In the genomic region with DNA sequence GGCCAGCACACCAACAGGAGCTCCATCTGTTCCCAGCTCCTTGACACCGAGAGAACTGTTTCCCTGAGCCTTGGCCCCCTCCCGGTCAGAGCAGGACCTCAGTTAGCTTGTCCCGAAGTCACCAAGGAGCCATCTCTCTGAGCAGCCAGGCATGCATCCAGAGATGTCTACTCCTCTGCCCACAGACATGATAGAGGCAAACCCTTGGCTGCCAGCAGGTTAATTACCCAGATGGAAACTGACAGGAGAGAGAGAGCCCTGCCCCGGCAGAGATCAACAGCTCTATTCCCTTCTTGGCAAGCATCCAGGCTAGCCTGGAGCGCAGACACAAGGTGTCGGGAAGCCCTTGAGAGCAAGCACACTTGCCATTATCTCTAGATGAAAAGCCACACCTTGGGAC, we compare ENCODE assay signal across 14 mouse cellular contexts. TPM values are rescaled to one million over a fixed set of nuclear protein-coding genes. Genes with fewer than 3 reads are reported as not detected.
DNase-seq lines count a peak whose midpoint lies in the region; ATAC-seq and TF ChIP-seq lines count a peak whose summit lies in the region.
"Had no signal": no experiment of that assay in that cellular context is flagged by ENCODE, and none has a peak within 500 bp of the region (broad histone marks: within the 10 kb centered on the region; RNA-seq: fewer than 3 reads in every experiment).

No protein-coding gene starts in this region.

- H3K9ac ChIP-seq in hindbrain, postnatal 0 days (replicated peaks; ENCODE audit: low read length), result no peak overlapping the region
- H3K9ac ChIP-seq in hindbrain, embryonic 14.5 days, result no peak overlapping the region
- H3K9ac ChIP-seq in midbrain, embryonic 14.5 days (replicated peaks; ENCODE audit: low read length), result no peak overlapping the region
- H3K9ac ChIP-seq in midbrain, embryonic 13.5 days (replicated peaks), result no peak overlapping the region
- H3K9ac ChIP-seq: limb, embryonic 15.5 days had no signal

- no peak for ATAC-seq in hindbrain, postnatal 0 days
- no peak for ATAC-seq in hindbrain, embryonic 14.5 days (ENCODE audit: low FRiP score)
- ATAC-seq in midbrain, embryonic 14.5 days (ENCODE audit: low FRiP score, low TSS enrichment), result no peak
- ATAC-seq in midbrain, embryonic 13.5 days, result no peak
- ATAC-seq: forebrain, embryonic 16.5 days had no signal

- no peaks in the 10 kb centered on the region for H3K27me3 ChIP-seq in hindbrain, postnatal 0 days (ENCODE audit: insufficient read depth, low read length)
- no peaks in the 10 kb centered on the region for H3K27me3 ChIP-seq in hindbrain, embryonic 14.5 days (ENCODE audit: control insufficient read depth, insufficient read depth, low read length)
- no peaks in the 10 kb centered on the region for H3K27me3 ChIP-seq in midbrain, embryonic 14.5 days (ENCODE audit: control insufficient read depth, insufficient read depth, low read length)
- H3K27me3 ChIP-seq in midbrain, embryonic 13.5 days, result no peaks in the 10 kb centered on the region
- H3K27me3 ChIP-seq: hindbrain, embryonic 12.5 days; limb, embryonic 15.5 days had no signal

- H3K4me3 ChIP-seq in hindbrain, postnatal 0 days (ENCODE audit: low read length), result no peak overlapping the region
- no peak overlapping the region for H3K4me3 ChIP-seq in hindbrain, embryonic 14.5 days (replicated peaks; ENCODE audit: low read length)
- H3K4me3 ChIP-seq in midbrain, embryonic 14.5 days (replicated peaks; ENCODE audit: low read depth, low read length), result no peak overlapping the region
- H3K4me3 ChIP-seq in midbrain, embryonic 13.5 days (replicated peaks), result no peak overlapping the region

- H3K27ac ChIP-seq in hindbrain, postnatal 0 days, result no peak overlapping the region
- H3K27ac ChIP-seq in hindbrain, embryonic 14.5 days, result no peak overlapping the region
- H3K27ac ChIP-seq in midbrain, embryonic 14.5 days (replicated peaks; ENCODE audit: low read depth, low read length), result no peak overlapping the region
- no peak overlapping the region for H3K27ac ChIP-seq in midbrain, embryonic 13.5 days
- H3K27ac ChIP-seq: hindbrain, embryonic 12.5 days; limb, embryonic 15.5 days had no signal

- no peak overlapping the region for H3K4me2 ChIP-seq in hindbrain, postnatal 0 days (ENCODE audit: low read depth, low read length)
- no peak overlapping the region for H3K4me2 ChIP-seq in hindbrain, embryonic 14.5 days (replicated peaks)
- H3K4me2 ChIP-seq in midbrain, embryonic 14.5 days (ENCODE audit: low read length), result no peak overlapping the region
- no peak overlapping the region for H3K4me2 ChIP-seq in midbrain, embryonic 13.5 days (replicated peaks)

- H3K9me3 ChIP-seq in hindbrain, postnatal 0 days (ENCODE audit: low read length), result no peaks in the 10 kb centered on the region
- no peaks in the 10 kb centered on the region for H3K9me3 ChIP-seq in hindbrain, embryonic 14.5 days (ENCODE audit: control insufficient read depth, low read length)
- H3K9me3 ChIP-seq in midbrain, embryonic 14.5 days (ENCODE audit: control insufficient read depth, low read length), result no peaks in the 10 kb centered on the region
- no peaks in the 10 kb centered on the region for H3K9me3 ChIP-seq in midbrain, embryonic 13.5 days
- H3K9me3 ChIP-seq: hindbrain, embryonic 12.5 days; limb, embryonic 15.5 days had no signal

- peaks cover 6% of the 10 kb centered on the region for H3K36me3 ChIP-seq in hindbrain, postnatal 0 days (ENCODE audit: insufficient read depth, low read length)
- peaks cover 16% of the 10 kb centered on the region for H3K36me3 ChIP-seq in hindbrain, embryonic 14.5 days (replicated peaks; ENCODE audit: control insufficient read depth, insufficient read depth)
- H3K36me3 ChIP-seq in midbrain, embryonic 14.5 days (ENCODE audit: control insufficient read depth, insufficient read depth, low read length), result peaks cover 16% of the 10 kb centered on the region
- H3K36me3 ChIP-seq in midbrain, embryonic 13.5 days, result peaks cover 15% of the 10 kb centered on the region

- DNase-seq in hindbrain, postnatal 0 days (ENCODE audit: low spot score), result peak; percentile 61
- DNase-seq in hindbrain, embryonic 14.5 days (ENCODE audit: low spot score), result no peak
- DNase-seq in midbrain, embryonic 14.5 days, result peak; percentile 57
- peak; percentile 86 for DNase-seq in cerebellum, adult 11-12 months
- DNase-seq in kidney, postnatal 36 days, result peak; percentile 50 to 59
- no peak for DNase-seq in layer of hippocampus, postnatal 10 days (ENCODE audit: low spot score in 2 of 2)
- DNase-seq in lung, postnatal 36 days, result no peak
- DNase-seq: gastrocnemius, postnatal 10 days; lung, postnatal 10 days; thymus, adult 2 months had no signal

- 0 out of 2 replicates have a peak, but pooled peaks cover 6% of the 10 kb centered on the region for H3K4me1 ChIP-seq in hindbrain, postnatal 0 days (ENCODE audit: insufficient read depth, low read length)
- peaks cover 3% of the 10 kb centered on the region for H3K4me1 ChIP-seq in hindbrain, embryonic 14.5 days (replicated peaks; ENCODE audit: control insufficient read depth, insufficient read depth, low read length)
- H3K4me1 ChIP-seq in midbrain, embryonic 14.5 days (ENCODE audit: control insufficient read depth, insufficient read depth, low read length), result peaks cover 4% of the 10 kb centered on the region
- H3K4me1 ChIP-seq in midbrain, embryonic 13.5 days (replicated peaks), result peaks cover 13% of the 10 kb centered on the region

- no peak for TF ChIP-seq CTCF in hindbrain, postnatal 0 days (IDR thresholded peaks at IDR 0.05; ENCODE audit: low read depth)

- 46% methylated on average over 6 of the region's 6 CpGs for WGBS in hindbrain, postnatal 0 days
- 54% methylated on average over 6 of the region's 6 CpGs for WGBS in hindbrain, embryonic 14.5 days
- WGBS in midbrain, embryonic 14.5 days, result 62% methylated on average over 6 of the region's 6 CpGs
- 70% methylated on average over 6 of the region's 6 CpGs for WGBS in midbrain, embryonic 13.5 days

RNA-seq across cellular contexts. Expression of a gene that starts 7.5 kb away (rescaled TPM):
- total RNA-seq in hindbrain, postnatal 0 days (2014; rRNA removed), result 31.6 and 34.9 TPM in 2 replicates
- 4.9 and 5.8 TPM in 2 replicates for polyA plus RNA-seq in hindbrain, postnatal 0 days (2015; fragmentation: Nextera tagmentation; extraction: Ambion mirVana)
- polyA plus RNA-seq in hindbrain, embryonic 14.5 days (2014; fragmentation: Nextera tagmentation; extraction: Ambion mirVana), result 8.7 and 9.8 TPM in 2 replicates
- polyA plus RNA-seq in midbrain, embryonic 14.5 days (2014; fragmentation: Nextera tagmentation; extraction: Ambion mirVana), result 8.9 and 9.3 TPM in 2 replicates
- polyA plus RNA-seq in midbrain, embryonic 13.5 days (2015; fragmentation: Nextera tagmentation; extraction: Ambion mirVana), result 6.0 and 7.8 TPM in 2 replicates
- 10 to 100 TPM; 22.6 to 26.3 TPM for total RNA-seq in layer of hippocampus, postnatal 10 days (2021)

RNA-seq across cellular contexts. Expression of a gene that starts 55.3 kb away (rescaled TPM):
- total RNA-seq in hindbrain, postnatal 0 days (2014; rRNA removed), result 27.5 and 29.4 TPM in 2 replicates
- 36.7 and 38.3 TPM in 2 replicates for polyA plus RNA-seq in hindbrain, postnatal 0 days (2015; fragmentation: Nextera tagmentation; extraction: Ambion mirVana)
- polyA plus RNA-seq in hindbrain, embryonic 14.5 days (2014; fragmentation: Nextera tagmentation; extraction: Ambion mirVana), result 28.1 and 29.3 TPM in 2 replicates
- 26.6 and 31.0 TPM in 2 replicates for polyA plus RNA-seq in midbrain, embryonic 14.5 days (2014; fragmentation: Nextera tagmentation; extraction: Ambion mirVana)
- polyA plus RNA-seq in midbrain, embryonic 13.5 days (2015; fragmentation: Nextera tagmentation; extraction: Ambion mirVana), result 40.3 TPM in 2 replicates
- total RNA-seq in layer of hippocampus, postnatal 10 days (2021), result 10 to 100 TPM; 34.8 to 36.1 TPM

Comparison
In these comparisons a context has a peak if more than half of its experiments do, and no peak if none do; other contexts are left out.
1. DNase-seq: peak in hindbrain, postnatal 0 days (single experiment), midbrain, embryonic 14.5 days (single experiment), cerebellum, adult 11-12 months (single experiment) and kidney, postnatal 36 days (2 of 2); none in hindbrain, embryonic 14.5 days (single experiment), layer of hippocampus, postnatal 10 days (0 of 2) and lung, postnatal 36 days (single experiment).